Mouse (Mus musculus) liver, embryonic 15.5 days (tissue): ENCODE results near the gene Hid1. TPM values are rescaled to one million over a fixed set of nuclear protein-coding genes. Genes with fewer than 3 reads are reported as not detected.

ENCODE experiments used
- ATAC-seq: fragments of 200-750 bp; cut with Nextera tagmentation; 2 replicates; pipeline ENCODE4 v1.8.0; 2017; ENCODE audit warnings: moderate number of reproducible peaks, mild to moderate bottlenecking, moderate library complexity; ENCODE audit not compliant: insufficient read depth
- H3K27ac ChIP-seq: fragments of 300-500 bp; sonication (generic); replicated peaks from 2 replicates; pipeline ENCODE4 v1.5.1; 2015; ENCODE audit warnings: mild to moderate bottlenecking, inconsistent platforms
- H3K27me3 ChIP-seq: fragments of 300-500 bp; sonication (generic); 2 replicates; pipeline ENCODE4 v1.6.1; 2015; ENCODE audit warnings: mild to moderate bottlenecking, inconsistent platforms
- H3K36me3 ChIP-seq: fragments of 300-500 bp; sonication (generic); replicated peaks from 2 replicates; pipeline ENCODE4 v1.6.1; 2015; ENCODE audit warnings: moderate library complexity, mild to moderate bottlenecking, inconsistent platforms
- H3K4me1 ChIP-seq: fragments of 300-500 bp; sonication (generic); replicated peaks from 2 replicates; pipeline ENCODE4 v1.6.1; 2015; ENCODE audit warnings: inconsistent platforms
- H3K4me2 ChIP-seq: fragments of 300-500 bp; sonication (generic); 2 replicates; pipeline ENCODE4 v1.6.1; 2015; ENCODE audit warnings: moderate library complexity, mild to moderate bottlenecking, inconsistent platforms
- H3K4me3 ChIP-seq: fragments of 300-500 bp; sonication (generic); replicated peaks from 2 replicates; pipeline ENCODE4 v1.5.1; 2015; ENCODE audit warnings: mild to moderate bottlenecking, inconsistent platforms
- H3K9ac ChIP-seq: fragments of 300-500 bp; sonication (generic); 2 replicates; pipeline ENCODE4 v1.6.1; 2015; ENCODE audit warnings: moderate library complexity, mild to moderate bottlenecking, inconsistent platforms
- H3K9me3 ChIP-seq: fragments of 300-500 bp; sonication (generic); replicated peaks from 2 replicates; pipeline ENCODE4 v1.6.1; 2016; ENCODE audit warnings: inconsistent platforms
- WGBS: fragments of 180-500 bp; shearing (Covaris S2); methylation state at CpG from one replicate; pipeline ENCODE4 v1.1.7; 2015; ENCODE audit warnings: mixed read lengths; ENCODE audit not compliant: insufficient replicate concordance; 5-methylcytosine and 5-hydroxymethylcytosine counted together
- polyA plus RNA-seq: library from polyadenylated mRNA; unstranded; fragments of >200 nt; fragmentation: Nextera tagmentation; extraction: Ambion mirVana; gene quantifications from 2 replicates; pipeline ENCODE4 v1.2.1, GENCODE M21; 2015

The Hid1 gene
- polyA plus RNA-seq, 1 experiment from 2014 or later: 1.1 TPM

DNA sequence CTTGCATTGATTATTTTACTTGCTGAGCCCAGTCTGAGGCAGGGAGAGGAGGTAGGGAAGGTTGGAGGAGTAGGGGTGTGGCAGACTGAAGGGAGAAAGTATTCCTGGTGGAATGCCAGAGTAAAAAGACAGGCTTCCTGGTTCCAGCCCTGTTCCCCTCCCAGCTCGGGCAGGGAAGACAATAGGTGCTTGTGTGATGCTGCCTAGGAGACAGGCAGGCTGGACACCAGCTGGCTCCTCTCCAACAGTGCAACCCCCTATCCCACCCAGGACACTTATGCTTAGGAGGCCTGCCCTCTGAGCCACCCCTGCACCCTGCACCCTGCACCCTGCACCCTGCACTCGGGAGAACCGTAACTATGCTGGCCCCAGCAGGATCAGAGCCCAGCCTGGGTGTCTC lies 8.3 kb downstream of the Hid1 start:
- 47% methylated on average over 3 of the region's 3 CpGs for WGBS

DNA sequence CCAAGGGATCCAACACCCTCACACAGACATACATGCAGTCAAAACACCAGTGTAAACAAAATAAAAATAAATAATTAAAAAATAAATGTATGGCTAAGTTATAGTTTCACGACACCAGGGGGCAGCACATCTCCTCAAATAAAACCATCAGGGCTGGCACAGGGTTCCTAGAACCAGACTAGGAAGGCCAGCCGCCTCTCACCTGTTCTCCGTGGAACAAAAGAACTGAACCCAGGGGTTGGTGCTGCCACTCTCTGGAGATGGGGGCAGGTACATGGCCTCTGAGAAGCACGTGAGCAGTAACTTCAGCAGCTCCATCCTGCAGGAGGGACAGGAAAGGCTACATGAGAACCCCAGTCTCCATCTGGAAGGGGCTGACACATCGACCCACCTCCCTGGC lies 9.1 kb downstream of the Hid1 start:
- 17% methylated on average over 5 of the region's 5 CpGs for WGBS
- Histone ChIP-seq H3K9ac (no peak overlapping the region), H3K4me1 (0 out of 2 replicates have a peak, but pooled peaks cover 4% of the 10 kb centered on the region), H3K36me3 (no peaks in the 10 kb centered on the region), H3K9me3 (no peaks in the 10 kb centered on the region), H3K4me3 (no peak overlapping the region), H3K27me3 (peaks cover 33% of the 10 kb centered on the region), H3K4me2 (no peak overlapping the region), H3K27ac (no peak overlapping the region)
- no peak for ATAC-seq

More for the DNA sequence above, 8.3 kb downstream of the Hid1 start:
- H3K4me3 ChIP-seq: no peak overlapping the region
- H3K4me1 ChIP-seq: 0 out of 2 replicates have a peak, but pooled peaks cover 4% of the 10 kb centered on the region
- no peak for ATAC-seq
- no peak overlapping the region for H3K9ac ChIP-seq
- no peak overlapping the region for H3K27ac ChIP-seq
- no peaks in the 10 kb centered on the region for H3K9me3 ChIP-seq
- peaks cover 41% of the 10 kb centered on the region for H3K27me3 ChIP-seq
- no peak overlapping the region for H3K4me2 ChIP-seq
- H3K36me3 ChIP-seq: no peaks in the 10 kb centered on the region

DNA sequence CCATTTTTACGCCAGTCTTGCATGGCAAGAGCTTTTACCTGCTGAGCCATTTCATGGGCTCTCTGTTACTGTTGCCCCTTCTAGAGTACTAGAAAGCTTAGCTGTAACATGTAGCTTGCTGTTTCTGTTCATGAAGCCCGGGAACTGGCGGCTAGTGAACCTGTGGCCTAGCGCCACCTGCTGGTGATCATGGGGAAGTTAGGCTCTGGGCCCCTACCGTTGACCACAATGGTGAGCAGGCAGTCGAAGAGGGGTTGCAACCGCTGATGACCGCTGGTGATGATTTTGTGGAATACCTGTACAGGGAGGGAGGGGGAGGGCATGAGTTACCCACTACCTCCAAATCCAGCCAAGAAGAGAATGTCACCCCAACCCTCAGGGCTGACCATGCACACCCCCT lies 13.4 kb downstream of the Hid1 start:
- Histone ChIP-seq H3K9ac (no peak overlapping the region), H3K36me3 (no peaks in the 10 kb centered on the region), H3K27me3 (peaks cover 41% of the 10 kb centered on the region), H3K4me2 (no peak overlapping the region), H3K9me3 (no peaks in the 10 kb centered on the region), H3K4me1 (0 out of 2 replicates have a peak, but pooled peaks cover 4% of the 10 kb centered on the region), H3K4me3 (no peak overlapping the region), H3K27ac (no peak overlapping the region)
- WGBS: 7% methylated on average over 8 of the region's 8 CpGs
- no peak for ATAC-seq

GRCm38 (mm10) chr11:115353375-115353774 lies 14.2 kb downstream of the Hid1 start:
- Histone ChIP-seq H3K4me1 (0 out of 2 replicates have a peak, but pooled peaks cover 4% of the 10 kb centered on the region), H3K36me3 (no peaks in the 10 kb centered on the region), H3K4me2 (no peak overlapping the region), H3K4me3 (no peak overlapping the region), H3K9me3 (no peaks in the 10 kb centered on the region), H3K27me3 (peaks cover 43% of the 10 kb centered on the region), H3K27ac (no peak overlapping the region), H3K9ac (no peak overlapping the region)
- 65% methylated on average over 5 of the region's 5 CpGs for WGBS
- ATAC-seq: no peak

- Histone ChIP-seq H3K9me3 (no peaks in the 10 kb centered on the region), H3K36me3 (no peaks in the 10 kb centered on the region), H3K27ac (no peak overlapping the region), H3K4me3 (no peak overlapping the region), H3K9ac (no peak overlapping the region), H3K4me1 (0 out of 2 replicates have a peak, but pooled peaks cover 4% of the 10 kb centered on the region), H3K4me2 (no peak overlapping the region), H3K27me3 (peaks cover 55% of the 10 kb centered on the region)
- WGBS: 15% methylated on average over 4 of the region's 4 CpGs
- ATAC-seq: no peak
These were observed 17.6 kb downstream of the Hid1 start for GRCm38 (mm10) chr11:115349976-115350375.

GRCm38 (mm10) chr11:115348681-115349248 lies 18.8 kb downstream of the Hid1 start:
- Histone ChIP-seq H3K9ac (no peak overlapping the region), H3K9me3 (no peaks in the 10 kb centered on the region), H3K36me3 (no peaks in the 10 kb centered on the region), H3K4me3 (no peak overlapping the region), H3K4me2 (no peak overlapping the region), H3K27ac (no peak overlapping the region), H3K27me3 (peaks cover 64% of the 10 kb centered on the region), H3K4me1 (0 out of 2 replicates have a peak, but pooled peaks cover 4% of the 10 kb centered on the region)
- ATAC-seq: no peak
- 40% methylated on average over 17 of the region's 17 CpGs for WGBS

DNA sequence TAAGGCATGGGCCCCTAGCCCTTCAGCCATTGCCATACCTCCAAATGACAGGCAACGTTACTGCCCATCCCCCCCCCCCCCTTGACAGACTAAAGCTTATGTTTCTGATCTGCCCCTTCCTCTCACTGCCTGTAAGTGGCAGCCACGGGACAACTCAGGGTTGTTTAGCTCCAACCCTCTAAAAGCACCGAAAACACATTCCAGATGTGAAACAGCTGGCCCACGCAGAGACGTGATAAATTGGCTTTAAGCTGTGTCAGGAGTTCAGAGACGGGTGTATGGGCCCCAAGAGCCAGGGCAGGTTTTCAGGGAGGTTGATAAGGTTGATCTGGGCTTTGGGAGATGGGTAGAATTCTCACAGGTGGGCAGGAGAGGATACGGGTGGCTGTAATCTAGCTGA lies 22.0 kb downstream of the Hid1 start:
- Histone ChIP-seq H3K4me1 (0 out of 2 replicates have a peak, but pooled peaks cover 4% of the 10 kb centered on the region), H3K36me3 (no peaks in the 10 kb centered on the region), H3K9me3 (no peaks in the 10 kb centered on the region), H3K27me3 (peaks cover 74% of the 10 kb centered on the region), H3K27ac (no peak overlapping the region), H3K4me3 (no peak overlapping the region), H3K9ac (no peak overlapping the region), H3K4me2 (no peak overlapping the region)
- ATAC-seq: no peak
- WGBS: 24% methylated on average over 7 of the region's 7 CpGs

DNA sequence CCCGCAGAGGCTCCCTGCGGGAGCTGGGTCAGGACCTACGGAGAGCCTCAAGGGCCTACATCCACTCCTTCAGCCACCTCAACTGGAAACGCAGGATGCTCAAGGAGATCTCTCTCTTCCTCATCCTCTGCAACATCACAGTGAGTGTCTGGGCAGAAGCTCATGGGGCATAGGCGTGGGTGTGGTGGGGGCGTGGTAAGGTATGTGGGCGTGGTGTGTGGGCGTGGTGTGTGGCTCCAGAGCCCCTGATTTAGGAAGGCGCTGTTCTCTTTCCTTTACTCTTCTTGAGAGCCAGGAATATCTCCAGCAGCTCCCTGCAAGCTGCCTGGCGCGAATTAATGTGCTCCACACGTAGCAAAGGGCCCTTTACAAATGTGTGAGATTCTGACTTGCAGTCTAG lies 22.6 kb downstream of the Hid1 start:
- 0 out of 2 replicates have a peak, but pooled peaks cover 4% of the 10 kb centered on the region for H3K4me1 ChIP-seq
- no peaks in the 10 kb centered on the region for H3K9me3 ChIP-seq
- no peak overlapping the region for H3K27ac ChIP-seq
- no peak overlapping the region for H3K4me2 ChIP-seq
- H3K36me3 ChIP-seq: no peaks in the 10 kb centered on the region
- ATAC-seq: no peak
- WGBS: 8% methylated on average over 12 of the region's 12 CpGs
- H3K9ac ChIP-seq: no peak overlapping the region
- H3K4me3 ChIP-seq: no peak overlapping the region
- H3K27me3 ChIP-seq: peaks cover 78% of the 10 kb centered on the region

GRCm38 (mm10) chr11:115341866-115342265 lies 25.7 kb downstream of the Hid1 start:
- H3K27ac ChIP-seq: no peak overlapping the region
- no peak overlapping the region for H3K4me2 ChIP-seq
- no peaks in the 10 kb centered on the region for H3K36me3 ChIP-seq
- H3K27me3 ChIP-seq: peaks cover 85% of the 10 kb centered on the region
- H3K4me1 ChIP-seq: no peaks in the 10 kb centered on the region
- H3K9ac ChIP-seq: no peak overlapping the region
- 56% methylated on average over 6 of the region's 6 CpGs for WGBS
- no peaks in the 10 kb centered on the region for H3K9me3 ChIP-seq
- no peak for ATAC-seq
- H3K4me3 ChIP-seq: no peak overlapping the region

DNA sequence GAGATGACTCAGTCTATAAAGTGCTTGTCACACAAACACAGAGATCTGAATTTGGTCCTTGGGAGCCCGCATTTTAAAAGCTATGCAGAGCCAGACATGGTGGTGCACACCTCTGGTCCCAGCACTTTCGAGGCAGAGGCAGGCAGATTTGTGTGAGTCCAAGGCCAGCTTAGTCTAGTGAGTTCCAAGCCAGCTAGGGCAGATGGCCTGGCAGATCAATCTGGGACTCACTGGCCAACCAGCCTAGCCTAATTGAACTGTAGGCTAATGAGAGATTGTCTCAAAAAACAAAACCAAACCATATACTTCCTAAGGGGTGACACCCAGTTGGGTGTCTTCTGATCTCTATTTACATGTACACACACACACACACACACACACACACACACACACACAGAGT lies 26.3 kb downstream of the Hid1 start:
- Histone ChIP-seq H3K27ac (no peak overlapping the region), H3K9me3 (no peaks in the 10 kb centered on the region), H3K9ac (no peak overlapping the region), H3K36me3 (no peaks in the 10 kb centered on the region), H3K27me3 (peaks cover 85% of the 10 kb centered on the region), H3K4me2 (no peak overlapping the region), H3K4me3 (no peak overlapping the region), H3K4me1 (no peaks in the 10 kb centered on the region)
- ATAC-seq: no peak
- WGBS: 29% methylated on average over 2 of the region's 2 CpGs

DNA sequence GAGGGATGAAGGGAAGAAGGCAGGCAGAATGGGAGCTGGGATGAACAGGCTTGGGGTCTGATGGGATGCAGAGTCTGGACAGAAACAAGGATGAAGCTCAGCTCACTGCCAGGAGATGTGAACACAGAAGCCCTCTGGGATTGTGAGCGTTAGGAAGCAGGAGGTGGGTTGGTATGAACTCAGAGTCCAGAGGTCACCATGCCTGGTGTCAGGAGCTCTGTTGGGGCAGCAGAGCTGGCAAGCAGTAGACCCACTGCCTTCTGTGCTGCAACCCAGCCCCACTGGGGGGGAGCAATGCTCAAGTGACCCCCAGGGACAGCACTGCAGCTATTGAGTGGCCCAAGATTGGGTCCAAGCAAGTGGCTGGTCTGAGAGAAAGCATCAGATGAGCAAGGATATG lies 29.7 kb downstream of the Hid1 start:
- no peak overlapping the region for H3K4me2 ChIP-seq
- H3K9me3 ChIP-seq: no peaks in the 10 kb centered on the region
- no peak for ATAC-seq
- H3K9ac ChIP-seq: no peak overlapping the region
- peaks cover 90% of the 10 kb centered on the region for H3K27me3 ChIP-seq
- H3K4me1 ChIP-seq: no peaks in the 10 kb centered on the region
- H3K4me3 ChIP-seq: no peak overlapping the region
- H3K27ac ChIP-seq: no peak overlapping the region
- no peaks in the 10 kb centered on the region for H3K36me3 ChIP-seq
- 57% methylated on average over 1 of the region's 1 CpGs for WGBS

GRCm38 (mm10) chr11:115337350-115337749 lies 30.2 kb downstream of the Hid1 start:
- H3K27ac ChIP-seq: no peak overlapping the region
- no peaks in the 10 kb centered on the region for H3K4me1 ChIP-seq
- ATAC-seq: no peak
- H3K36me3 ChIP-seq: no peaks in the 10 kb centered on the region
- 18% methylated on average over 3 of the region's 3 CpGs for WGBS
- no peak overlapping the region for H3K4me2 ChIP-seq
- H3K4me3 ChIP-seq: no peak overlapping the region
- no peak overlapping the region for H3K9ac ChIP-seq
- peaks cover 90% of the 10 kb centered on the region for H3K27me3 ChIP-seq
- H3K9me3 ChIP-seq: no peaks in the 10 kb centered on the region
